Mouse (Mus musculus) c-Kit-positive CD71-negative TER-119-negative erythroid progenitor cells, embryonic 14.5 days (primary cell): ENCODE results near the gene Eif4g3.
"Not testable (repeated sequence)": the region's sequence is repeated elsewhere in the genome, so short reads cannot be mapped to it uniquely, and the experiment has no call there.

Experiments
- DNase-seq: peaks from one replicate; pipeline ENCODE4 v3.0.0-alpha.2; 2013; ENCODE audit warnings: low read depth

Eif4g3 gene

DNA sequence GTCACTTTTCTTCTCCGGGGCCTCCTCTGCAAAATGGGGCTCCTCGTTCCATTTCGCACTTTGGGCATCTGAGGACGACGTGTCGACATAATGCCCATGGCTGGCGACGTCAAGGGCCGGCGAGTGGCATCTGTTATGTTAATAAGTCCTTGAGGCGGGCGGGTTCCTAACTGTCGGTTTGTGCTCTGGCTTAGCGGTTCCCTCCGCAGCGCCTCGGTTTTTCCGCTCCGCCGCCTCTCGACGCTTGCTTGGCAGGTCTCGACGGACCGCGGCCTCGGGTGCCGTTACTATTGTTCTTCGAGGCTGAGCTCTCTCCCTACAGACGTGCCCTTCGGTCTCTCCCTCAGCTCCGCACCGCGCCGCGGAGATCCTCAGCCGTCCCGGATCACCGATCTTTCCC, at the start of gene Eif4g3:
Gene Eif4g3 (plus strand): TSS at position 133 of the 400 bp plus-strand sequence.
- DNase-seq, result no peak

DNA sequence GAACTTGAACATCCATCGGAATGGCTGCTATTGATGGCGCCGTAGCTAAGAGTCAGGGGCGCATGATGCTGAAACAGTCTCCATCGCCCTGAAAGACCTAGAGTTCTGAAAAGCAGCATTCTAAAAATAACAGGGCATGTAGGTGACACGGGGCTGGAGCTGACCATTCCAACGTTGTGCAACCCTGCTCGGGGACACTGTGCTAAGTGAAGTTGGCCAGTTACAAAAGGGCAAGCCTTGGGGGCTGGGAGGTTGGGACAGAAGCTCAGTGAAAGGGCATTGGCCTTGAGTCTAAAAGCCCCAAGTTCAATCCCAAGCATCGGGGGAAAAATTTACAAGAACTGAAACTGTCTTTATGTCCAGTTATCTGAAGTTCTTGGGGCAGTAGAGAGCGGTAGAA, 49.3 kb upstream of the Eif4g3 start:
- no peak for DNase-seq

DNA sequence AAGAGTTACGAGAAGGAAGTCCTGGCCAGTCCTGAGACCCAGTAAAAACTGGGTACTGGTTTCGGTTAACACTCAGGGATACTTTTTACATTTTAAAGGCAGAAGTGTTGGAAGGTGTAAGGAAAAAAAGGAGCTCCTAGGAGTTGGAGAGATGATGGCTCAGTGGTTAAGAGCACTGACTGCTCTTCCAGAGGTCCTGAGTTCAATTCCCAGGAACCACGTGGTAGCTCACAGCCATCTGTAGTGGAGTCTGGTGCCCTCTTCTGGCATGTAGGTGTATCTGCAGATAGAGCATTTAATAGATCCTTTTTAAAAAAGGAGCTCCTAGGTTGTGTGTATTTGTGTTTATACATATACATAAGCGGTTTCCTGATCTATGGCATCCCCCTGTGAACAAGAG, 47.4 kb upstream of the Eif4g3 start:
- DNase-seq, result no peak

DNA sequence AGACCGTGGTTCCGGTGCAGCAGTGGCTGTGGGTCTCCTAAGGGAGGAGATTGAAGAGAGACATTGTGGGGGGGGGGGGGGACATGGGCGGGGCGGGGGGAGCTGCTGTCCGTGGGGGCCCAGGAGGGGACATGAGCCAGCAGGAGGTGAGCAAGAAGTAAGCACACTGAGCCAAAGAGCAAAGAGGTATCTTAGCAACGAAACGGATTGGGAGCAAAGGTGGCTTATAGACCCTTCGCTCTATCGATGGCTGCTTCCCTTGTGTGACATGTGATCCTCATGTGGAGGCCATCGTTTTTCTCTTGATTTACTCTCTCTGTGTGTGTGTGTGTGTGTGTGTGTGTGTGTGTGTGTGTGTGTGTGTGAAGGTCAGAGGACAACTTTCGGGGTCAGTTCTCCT, 46.4 kb upstream of the Eif4g3 start:
- no peak for DNase-seq

DNA sequence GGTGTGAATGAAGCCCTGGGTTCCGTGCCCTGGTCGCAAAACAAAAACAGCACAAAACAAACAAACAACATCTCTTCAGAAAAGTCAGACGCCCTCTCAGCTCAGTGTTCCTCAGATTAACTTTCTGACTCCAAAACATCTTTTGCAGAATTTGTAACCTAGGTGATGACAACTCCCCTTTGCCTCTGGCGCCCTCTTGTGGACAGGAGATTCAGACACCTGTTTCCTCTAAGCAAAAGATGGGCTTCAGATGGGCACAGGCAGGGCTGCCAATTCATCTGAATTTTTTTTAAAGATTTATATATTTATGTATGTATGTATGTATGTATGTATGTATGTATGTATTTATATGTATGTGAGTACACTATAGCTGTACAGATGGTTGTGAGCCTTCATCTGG, 40.0 kb upstream of the Eif4g3 start:
- peak; percentile 71 for DNase-seq

DNA sequence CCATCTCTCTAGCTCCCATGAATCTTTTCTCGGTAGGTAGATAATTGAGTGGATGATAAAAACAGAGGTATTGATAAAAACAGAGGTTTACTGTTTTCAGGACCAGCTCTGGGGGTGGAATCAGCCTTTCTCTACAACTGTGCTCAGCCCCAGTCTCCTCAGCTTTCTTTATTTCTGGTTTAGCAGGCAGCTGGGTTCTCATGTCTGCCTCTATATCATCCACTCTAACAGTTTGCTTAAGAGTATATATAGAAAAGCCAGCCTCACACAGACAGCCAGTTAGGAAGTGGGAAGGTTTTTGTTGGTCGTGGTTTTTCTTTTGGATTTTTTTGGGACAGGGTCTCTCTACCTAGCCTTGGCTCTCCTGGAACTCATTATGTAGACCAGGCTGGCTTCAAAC, 38.6 kb upstream of the Eif4g3 start:
- no peak for DNase-seq

DNA sequence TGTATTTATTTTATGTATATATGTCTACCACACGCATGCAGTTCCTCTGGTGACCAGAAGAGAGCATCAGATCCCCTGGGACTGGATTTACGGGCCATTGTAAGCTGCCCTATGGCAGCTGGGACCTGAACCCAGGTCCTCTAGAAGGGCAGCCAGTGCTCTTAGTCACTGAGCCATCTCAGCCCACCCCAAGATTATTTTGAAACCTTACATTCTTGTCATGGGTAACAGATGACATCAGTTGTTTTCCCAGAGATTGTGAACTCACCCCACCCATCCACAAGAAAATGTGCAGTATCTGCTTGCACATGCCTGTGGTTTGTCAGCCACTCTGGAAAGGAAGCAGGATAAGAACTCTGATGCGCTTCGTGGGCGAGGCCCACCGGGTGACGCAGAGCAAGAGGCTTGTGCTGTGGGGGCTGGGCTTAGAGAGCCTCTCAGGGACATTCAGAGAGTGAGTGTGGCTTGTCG, 37.9 kb upstream of the Eif4g3 start:
- peak; percentile 62 for DNase-seq

DNA sequence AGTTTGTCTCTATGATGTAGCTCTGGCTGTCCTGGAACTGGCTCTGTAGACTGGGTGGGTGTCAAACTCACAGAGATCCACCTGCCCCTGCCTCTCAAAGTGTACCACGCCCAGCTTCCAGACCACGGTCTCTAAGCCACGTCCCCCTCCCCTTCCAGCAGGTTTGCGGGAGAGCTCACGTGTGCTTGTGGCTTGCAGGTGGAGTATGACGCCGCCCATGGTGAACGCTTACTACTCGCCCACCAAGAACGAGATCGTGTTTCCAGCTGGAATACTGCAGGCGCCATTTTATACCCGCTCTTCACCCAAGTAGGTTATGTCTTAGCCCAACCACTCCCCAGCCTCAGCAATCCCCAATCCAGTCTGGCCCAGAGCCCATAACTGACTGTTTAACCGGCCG, 36.6 kb upstream of the Eif4g3 start:
- DNase-seq, result no peak

DNA sequence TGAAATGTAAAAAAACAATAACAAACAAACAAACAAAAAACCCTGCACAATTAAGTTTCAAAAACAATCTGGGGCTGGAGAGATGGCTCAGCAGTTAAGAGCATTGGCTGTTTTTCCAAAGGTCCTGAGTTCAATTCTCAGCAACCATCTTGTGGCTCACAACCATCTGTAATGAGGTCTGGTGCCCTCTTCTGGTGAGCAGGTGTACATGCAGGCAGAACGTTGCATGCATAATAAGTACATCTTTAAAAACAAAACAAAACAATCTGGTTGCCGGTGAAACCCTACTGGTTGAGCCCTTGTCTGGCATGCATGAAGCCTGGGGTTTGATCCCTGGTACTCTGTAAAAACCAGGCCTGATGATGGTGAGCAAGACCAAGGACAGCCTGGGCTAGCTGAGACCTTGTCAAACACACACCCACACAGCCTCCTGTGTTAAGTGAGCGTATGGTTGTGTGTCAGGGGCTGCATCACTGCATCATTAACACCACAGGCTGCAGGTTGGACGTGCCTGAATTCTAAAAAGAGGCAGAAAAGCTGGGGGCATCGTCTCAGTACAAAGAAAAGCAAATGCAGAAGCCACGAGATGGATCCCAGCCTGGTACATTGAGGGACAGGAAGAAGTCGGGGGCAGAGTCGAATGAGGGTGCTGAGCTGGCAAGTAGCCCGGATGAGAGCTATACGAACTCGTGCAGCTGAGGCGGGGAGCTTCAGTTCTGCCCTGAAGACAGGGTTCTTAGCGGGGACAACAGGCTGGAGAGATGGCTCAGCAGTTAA, 32.7 kb upstream of the Eif4g3 start:
- no peak for DNase-seq

DNA sequence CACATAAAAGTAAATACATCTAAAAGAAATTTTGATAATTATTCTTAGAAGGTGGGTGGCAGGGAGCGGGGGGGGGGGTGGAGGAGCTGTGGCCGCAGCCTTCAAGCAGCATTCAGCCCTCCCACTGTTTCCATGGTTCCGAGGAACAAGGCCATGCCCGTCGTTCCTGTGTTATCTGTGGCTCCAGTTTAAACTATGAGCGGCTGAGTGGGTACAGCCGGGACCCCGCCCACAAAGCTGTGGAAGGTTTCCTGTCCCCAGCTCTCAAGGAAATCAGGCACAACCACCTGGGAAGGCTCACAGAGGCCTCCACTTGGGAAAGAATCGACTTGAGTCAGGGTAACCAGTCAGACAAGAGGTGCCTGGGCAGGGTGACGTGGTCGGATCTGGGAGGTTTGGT, 32.1 kb upstream of the Eif4g3 start:
- DNase-seq, result no peak

DNA sequence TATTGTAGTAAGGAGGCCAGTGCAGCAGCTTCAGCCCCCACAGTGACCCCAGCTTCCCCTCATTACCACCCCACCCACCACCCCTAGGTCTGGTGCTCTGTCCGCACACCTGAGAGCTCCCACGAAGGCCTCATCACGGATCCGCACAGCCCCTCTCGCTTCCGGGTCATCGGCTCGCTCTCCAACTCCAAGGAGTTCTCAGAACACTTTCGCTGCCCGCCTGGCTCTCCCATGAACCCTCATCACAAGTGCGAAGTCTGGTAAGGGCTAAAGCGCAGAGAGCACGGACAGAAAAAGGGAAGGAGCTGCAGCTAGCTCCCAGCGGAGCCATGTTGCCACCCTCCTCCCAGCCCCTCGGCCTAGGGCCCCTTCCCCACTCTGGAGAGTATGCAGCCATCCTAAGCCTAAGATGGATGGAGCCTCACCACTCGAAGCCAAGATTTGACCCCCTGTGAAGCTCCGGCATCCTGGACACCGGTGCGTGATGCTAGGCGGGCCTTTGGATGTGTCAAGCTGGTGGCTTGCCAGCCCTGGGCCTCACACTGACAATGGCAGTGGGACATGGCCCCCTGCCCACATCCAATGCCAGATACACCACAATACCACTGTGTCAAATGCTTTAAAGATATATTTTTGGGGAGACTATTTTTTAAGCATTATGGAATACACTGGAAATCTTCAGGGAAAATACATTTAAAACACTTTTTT, 30.0 kb upstream of the Eif4g3 start:
- DNase-seq, result no peak

DNA sequence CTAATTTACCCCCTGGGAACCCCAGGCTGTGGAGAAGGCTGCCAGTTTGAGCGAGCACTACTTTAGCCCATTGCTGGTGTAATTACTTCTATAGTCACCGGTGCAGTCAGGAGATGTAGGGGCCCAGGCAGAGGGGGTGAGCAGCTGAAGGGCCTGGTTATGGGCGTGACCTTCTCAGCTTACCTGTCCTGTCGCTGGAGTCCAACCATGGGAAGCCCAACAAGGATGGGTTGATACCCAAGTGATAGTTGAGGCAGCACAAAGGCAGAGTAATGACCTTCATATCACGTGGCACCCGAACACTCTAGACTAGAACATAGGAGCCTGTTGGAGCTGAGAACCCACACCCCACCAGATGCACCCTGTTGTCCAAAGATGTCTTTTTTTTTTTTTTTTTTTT, 29.4 kb upstream of the Eif4g3 start:
- no peak for DNase-seq

DNA sequence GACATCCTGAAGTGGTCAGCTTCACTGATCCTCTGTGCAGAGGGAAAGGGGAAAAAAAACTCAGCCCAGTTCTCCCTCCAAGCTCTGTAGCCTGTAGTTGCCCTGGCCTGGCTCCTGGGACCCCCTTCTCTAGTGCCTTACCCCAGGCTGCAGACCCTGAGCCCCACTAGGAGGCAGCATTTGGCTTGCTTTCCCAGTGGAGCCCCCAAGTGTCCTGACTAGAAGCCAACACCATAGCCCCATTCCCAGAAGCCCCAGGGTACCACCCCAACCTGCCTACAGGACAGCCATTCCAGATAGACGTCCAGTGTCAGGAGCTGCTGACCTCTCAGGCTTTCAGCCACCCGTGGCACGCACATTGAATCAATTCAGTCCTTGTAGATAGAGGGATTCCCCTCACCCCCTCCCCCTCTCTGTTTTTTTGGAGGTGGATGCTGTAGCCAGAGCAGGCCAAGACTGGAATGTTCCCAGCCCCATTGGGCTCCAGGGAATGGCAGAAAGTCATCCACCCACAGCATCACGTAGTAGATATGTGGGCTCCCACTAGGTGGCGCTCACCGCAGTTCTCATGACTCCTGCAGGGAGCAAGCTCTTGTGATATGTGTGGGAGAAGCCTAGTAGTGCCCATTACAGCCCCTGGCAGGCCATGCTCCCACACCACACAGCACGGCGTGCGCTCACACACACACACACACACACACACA, 28.8 kb upstream of the Eif4g3 start:
- peak; percentile 56 for DNase-seq

DNA sequence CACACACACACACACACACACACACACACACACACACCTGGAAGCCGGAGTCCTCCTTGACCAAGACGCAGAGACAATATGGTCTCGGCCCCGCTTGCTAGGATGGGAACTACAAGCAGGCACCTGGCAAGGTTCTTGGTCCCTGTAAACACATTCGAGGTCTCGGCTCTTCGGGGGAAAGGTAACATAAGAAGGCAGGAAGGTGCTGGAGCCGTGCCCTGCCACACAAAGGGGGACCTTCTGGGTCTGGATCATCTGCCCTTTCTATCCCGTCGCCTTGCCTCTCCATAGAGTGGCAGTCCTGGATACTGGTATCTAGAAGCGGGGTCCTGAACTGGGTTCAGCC, 28.3 kb upstream of the Eif4g3 start:
- DNase-seq, result no peak

DNA sequence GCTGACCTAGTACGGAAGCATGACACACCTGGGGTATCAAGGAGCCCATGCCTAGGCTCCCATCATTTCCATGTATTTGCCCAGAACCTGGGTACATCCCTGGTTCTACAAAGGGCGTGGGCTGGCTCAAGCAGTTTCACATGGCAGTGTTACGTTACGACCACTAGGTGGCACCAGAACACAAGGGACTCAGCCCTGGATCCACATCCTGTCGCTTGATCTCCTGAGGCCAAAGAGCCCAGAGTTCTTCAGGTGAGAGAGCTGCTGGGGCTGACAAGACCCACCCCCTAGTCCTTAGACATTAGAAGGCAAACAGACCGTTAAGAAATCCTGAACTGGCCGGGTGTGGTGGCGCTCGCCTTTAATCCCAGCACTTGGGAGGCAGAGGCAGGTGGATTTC, 24.6 kb upstream of the Eif4g3 start:
- DNase-seq, result peak; percentile 75

DNA sequence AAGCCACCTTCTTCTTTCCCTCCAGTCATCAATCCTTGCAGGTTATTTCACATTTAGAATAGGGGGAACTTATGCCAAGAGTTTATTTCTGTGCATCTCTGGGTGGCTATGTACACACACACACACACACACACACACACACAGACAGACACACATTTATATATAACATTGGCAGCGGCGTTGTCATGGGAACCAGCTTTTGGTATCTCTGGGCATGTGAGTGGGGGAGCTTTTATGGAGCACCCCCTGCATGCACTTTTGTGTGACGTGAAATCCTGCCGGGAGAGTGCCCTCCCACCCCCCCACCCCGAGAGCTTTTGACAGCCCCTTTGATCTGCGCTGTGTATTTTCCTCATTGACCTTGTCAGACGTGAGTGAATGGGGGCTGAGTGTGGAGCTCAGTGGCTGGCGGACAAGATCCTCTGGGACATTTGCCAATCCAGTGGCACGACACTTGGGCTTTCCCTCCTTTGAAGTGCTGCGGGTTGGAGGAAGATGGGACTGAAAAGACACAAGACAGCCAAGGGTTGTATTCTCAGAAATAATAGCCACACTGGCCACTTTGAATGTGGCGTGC, 22.1 kb upstream of the Eif4g3 start:
- not testable (repeated sequence) for DNase-seq

DNA sequence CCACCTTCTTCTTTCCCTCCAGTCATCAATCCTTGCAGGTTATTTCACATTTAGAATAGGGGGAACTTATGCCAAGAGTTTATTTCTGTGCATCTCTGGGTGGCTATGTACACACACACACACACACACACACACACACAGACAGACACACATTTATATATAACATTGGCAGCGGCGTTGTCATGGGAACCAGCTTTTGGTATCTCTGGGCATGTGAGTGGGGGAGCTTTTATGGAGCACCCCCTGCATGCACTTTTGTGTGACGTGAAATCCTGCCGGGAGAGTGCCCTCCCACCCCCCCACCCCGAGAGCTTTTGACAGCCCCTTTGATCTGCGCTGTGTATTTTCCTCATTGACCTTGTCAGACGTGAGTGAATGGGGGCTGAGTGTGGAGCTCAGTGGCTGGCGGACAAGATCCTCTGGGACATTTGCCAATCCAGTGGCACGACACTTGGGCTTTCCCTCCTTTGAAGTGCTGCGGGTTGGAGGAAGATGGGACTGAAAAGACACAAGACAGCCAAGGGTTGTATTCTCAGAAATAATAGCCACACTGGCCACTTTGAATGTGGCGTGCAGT, 17.9 kb upstream of the Eif4g3 start:
- DNase-seq, result not testable (repeated sequence)

DNA sequence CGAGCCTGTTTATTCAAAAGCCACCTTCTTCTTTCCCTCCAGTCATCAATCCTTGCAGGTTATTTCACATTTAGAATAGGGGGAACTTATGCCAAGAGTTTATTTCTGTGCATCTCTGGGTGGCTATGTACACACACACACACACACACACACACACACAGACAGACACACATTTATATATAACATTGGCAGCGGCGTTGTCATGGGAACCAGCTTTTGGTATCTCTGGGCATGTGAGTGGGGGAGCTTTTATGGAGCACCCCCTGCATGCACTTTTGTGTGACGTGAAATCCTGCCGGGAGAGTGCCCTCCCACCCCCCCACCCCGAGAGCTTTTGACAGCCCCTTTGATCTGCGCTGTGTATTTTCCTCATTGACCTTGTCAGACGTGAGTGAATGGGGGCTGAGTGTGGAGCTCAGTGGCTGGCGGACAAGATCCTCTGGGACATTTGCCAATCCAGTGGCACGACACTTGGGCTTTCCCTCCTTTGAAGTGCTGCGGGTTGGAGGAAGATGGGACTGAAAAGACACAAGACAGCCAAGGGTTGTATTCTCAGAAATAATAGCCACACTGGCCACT, 13.7 kb upstream of the Eif4g3 start:
- not testable (repeated sequence) for DNase-seq

DNA sequence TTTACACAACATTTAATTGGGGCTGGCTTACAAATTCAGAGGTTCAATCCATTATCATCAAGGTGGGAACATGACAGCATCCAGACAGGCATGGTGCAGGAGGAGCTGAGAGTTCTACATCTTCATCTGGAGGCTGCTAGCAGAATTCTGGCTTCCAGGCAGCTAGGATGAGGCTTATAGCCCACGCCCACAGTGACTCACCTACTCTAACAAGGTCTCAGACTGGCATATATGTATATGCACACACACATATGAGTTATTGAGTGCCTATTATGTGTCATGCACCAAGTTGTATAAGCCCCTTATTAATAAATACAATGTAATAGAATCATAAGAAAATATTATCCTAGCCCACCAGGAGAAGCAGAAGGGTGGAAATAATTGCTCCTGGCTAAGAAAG, 10.0 kb upstream of the Eif4g3 start:
- DNase-seq, result no peak

DNA sequence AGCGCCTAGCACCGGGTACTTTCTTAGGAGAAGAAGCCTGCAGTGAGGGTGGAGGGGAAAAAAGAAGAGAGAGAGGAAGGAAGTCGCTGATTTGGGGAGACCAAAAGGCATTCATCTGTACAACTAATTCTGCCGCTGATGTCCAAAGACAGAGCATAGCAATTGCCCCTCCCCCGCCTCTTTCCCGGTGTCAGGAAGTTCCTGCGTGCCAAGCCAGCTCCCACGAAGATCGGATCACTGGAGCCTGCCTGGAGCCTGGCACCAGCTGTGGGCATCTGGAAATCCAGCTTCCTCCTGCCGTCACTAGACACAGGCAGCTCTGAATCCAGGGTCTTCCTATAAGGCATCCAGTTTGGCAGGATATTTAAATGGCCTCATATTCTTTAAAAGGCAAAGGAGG, 8.6 kb upstream of the Eif4g3 start:
- no peak for DNase-seq

DNA sequence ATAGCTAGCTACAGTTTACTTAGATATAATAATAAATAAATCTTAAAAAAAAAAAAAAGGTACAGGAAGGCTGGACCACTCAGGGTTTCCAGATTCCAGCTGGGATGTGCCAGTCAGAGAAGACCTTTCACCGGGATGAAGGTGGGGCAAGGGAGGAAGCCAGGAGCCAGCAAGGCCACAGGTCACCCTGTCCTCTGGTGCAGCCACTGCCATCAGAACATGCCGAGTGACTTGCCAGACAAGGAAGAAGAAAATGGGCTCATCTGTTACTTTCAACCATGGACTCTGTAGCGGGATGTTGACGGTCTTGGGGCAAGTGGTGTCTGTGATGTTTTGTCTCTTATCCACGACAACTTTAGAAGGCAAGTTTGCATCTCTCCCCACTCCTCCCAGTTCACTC, 8.1 kb upstream of the Eif4g3 start:
- DNase-seq, result no peak

DNA sequence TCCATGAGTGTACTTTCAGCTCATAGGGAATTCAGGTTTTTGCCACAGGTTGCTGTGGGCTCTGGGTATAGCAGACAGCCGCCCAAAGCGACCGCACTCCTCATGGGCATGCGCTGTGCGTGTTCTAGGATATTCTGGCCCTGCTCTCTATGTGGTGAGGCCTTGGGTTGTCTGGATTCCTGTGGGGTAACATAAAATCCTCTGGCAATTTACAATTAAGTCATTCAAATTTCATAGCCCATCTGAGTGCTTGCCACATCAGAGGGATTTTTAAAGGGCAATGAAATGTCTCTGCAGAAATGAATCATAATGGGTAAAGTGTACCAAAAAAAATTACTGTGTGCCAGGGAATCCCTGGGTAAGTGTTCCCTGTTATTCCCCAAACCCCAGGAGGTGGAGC, 3.4 kb upstream of the Eif4g3 start:
- DNase-seq, result no peak
